9 mouse cellular contexts compared by ENCODE assay signal in genomic region chr7:113774039-113774438, GRCm38 (mm10). TPM values are rescaled to one million over a fixed set of nuclear protein-coding genes. Genes with fewer than 3 reads are reported as not detected.
A peak's percentile ranks its signal among the peaks of the same experiment; 100 is the strongest.
DNase-seq lines count a peak whose midpoint lies in the region; ATAC-seq and TF ChIP-seq lines count a peak whose summit lies in the region.
"Had no signal": no experiment of that assay in that cellular context is flagged by ENCODE, and none has a peak within 500 bp of the region (broad histone marks: within the 10 kb centered on the region; RNA-seq: fewer than 3 reads in every experiment).

No protein-coding gene starts in this region.

- 13% methylated on average over 7 of the region's 7 CpGs for WGBS in forebrain, postnatal 0 days
- 13% methylated on average over 7 of the region's 7 CpGs for WGBS in intestine, embryonic 14.5 days
- 15% methylated on average over 7 of the region's 7 CpGs for WGBS in liver, embryonic 11.5 days
- 16% methylated on average over 7 of the region's 7 CpGs for WGBS in stomach, postnatal 0 days

- intact Hi-C loops in heart, postnatal 25 days (cut with DNase I): no loop called here

- no peaks in the 10 kb centered on the region for H3K27me3 ChIP-seq in forebrain, postnatal 0 days (ENCODE audit: insufficient read depth, low read length)
- no peaks in the 10 kb centered on the region for H3K27me3 ChIP-seq in intestine, embryonic 14.5 days (replicated peaks; ENCODE audit: control insufficient read depth, insufficient read depth, low read length)
- no peaks in the 10 kb centered on the region; the same call in 1 of the 2 replicates for H3K27me3 ChIP-seq in liver, embryonic 11.5 days (replicated peaks; ENCODE audit: control insufficient read depth, insufficient read depth, low read length)
- H3K27me3 ChIP-seq in stomach, postnatal 0 days (ENCODE audit: control insufficient read depth, insufficient read depth, low read length): no peaks in the 10 kb centered on the region

- peak; percentile 65 for TF ChIP-seq CTCF in forebrain, postnatal 0 days (IDR thresholded peaks at IDR 0.05; ENCODE audit: low read depth)
- peak; percentile 83 for TF ChIP-seq CTCF in stomach, postnatal 0 days (IDR thresholded peaks at IDR 0.05; ENCODE audit: low read depth)

- no peaks in the 10 kb centered on the region for H3K9me3 ChIP-seq in forebrain, postnatal 0 days (ENCODE audit: low read length)
- H3K9me3 ChIP-seq in intestine, embryonic 14.5 days (ENCODE audit: control insufficient read depth, low read length): no peaks in the 10 kb centered on the region
- H3K9me3 ChIP-seq in liver, embryonic 11.5 days (ENCODE audit: control insufficient read depth, low read length): 0 out of 2 replicates have a peak, but pooled peaks cover 2% of the 10 kb centered on the region
- no peaks in the 10 kb centered on the region for H3K9me3 ChIP-seq in stomach, postnatal 0 days (ENCODE audit: control insufficient read depth, low read length)

- no peak overlapping the region for H3K4me3 ChIP-seq in forebrain, postnatal 0 days (ENCODE audit: low read depth, low read length)
- H3K4me3 ChIP-seq in intestine, embryonic 14.5 days (ENCODE audit: low read depth, low read length): no peak overlapping the region
- no peak overlapping the region for H3K4me3 ChIP-seq in liver, embryonic 11.5 days (ENCODE audit: low read depth, low read length)
- no peak overlapping the region for H3K4me3 ChIP-seq in stomach, postnatal 0 days (ENCODE audit: low read depth, low read length)

- no peak overlapping the region for H3K4me2 ChIP-seq in forebrain, postnatal 0 days (ENCODE audit: low read depth)
- H3K4me2 ChIP-seq in intestine, embryonic 14.5 days (ENCODE audit: low read length): no peak overlapping the region
- H3K4me2 ChIP-seq in liver, embryonic 11.5 days: no peak overlapping the region
- no peak overlapping the region for H3K4me2 ChIP-seq in stomach, postnatal 0 days (replicated peaks; ENCODE audit: low read depth)

- H3K27ac ChIP-seq in forebrain, postnatal 0 days (ENCODE audit: low read depth, low read length): no peak overlapping the region
- H3K27ac ChIP-seq in intestine, embryonic 14.5 days (ENCODE audit: low read depth): no peak overlapping the region
- no peak overlapping the region for H3K27ac ChIP-seq in liver, embryonic 11.5 days (ENCODE audit: low read depth, low read length)
- H3K27ac ChIP-seq in stomach, postnatal 0 days (replicated peaks): no peak overlapping the region

- no peak overlapping the region for H3K9ac ChIP-seq in forebrain, postnatal 0 days
- H3K9ac ChIP-seq in intestine, embryonic 14.5 days (ENCODE audit: low read length): no peak overlapping the region
- H3K9ac ChIP-seq in liver, embryonic 11.5 days (ENCODE audit: low read depth, low read length): no peak overlapping the region
- no peak overlapping the region for H3K9ac ChIP-seq in stomach, postnatal 0 days (ENCODE audit: low read length)

- ATAC-seq in forebrain, postnatal 0 days: peak; percentile 20; the same call in 1 of the 2 replicates
- ATAC-seq in intestine, embryonic 14.5 days (replicated peaks; ENCODE audit: low FRiP score, low TSS enrichment, low read depth): peak; percentile 69; the same call in 1 of the 2 replicates
- 0 out of 2 replicates have a peak, but pooled peaks have one; percentile 51 for ATAC-seq in liver, embryonic 11.5 days (replicated peaks; ENCODE audit: low FRiP score)
- ATAC-seq in stomach, postnatal 0 days (ENCODE audit: low FRiP score, low TSS enrichment): 0 out of 2 replicates have a peak, but pooled peaks have one; percentile 68

- TF ChIP-seq EP300 in stomach, postnatal 0 days (optimal IDR thresholded peaks at IDR 0.05): no peak

- peak; percentile 56 to 80 for DNase-seq in heart, adult 18-20 months
- DNase-seq in heart, postnatal 25 days (ENCODE audit: low spot score): no peak
- peak; percentile 50 for DNase-seq in cerebellum, adult 11 months
- DNase-seq in forebrain, postnatal 0 days: no peak
- DNase-seq in intestine, embryonic 14.5 days (ENCODE audit: low spot score): peak; percentile 68
- DNase-seq in liver, embryonic 11.5 days (ENCODE audit: low spot score): peak; percentile 41
- peak; percentile 61 for DNase-seq in naive thymus-derived CD4-positive, alpha-beta T cell, adult 2 months (ENCODE audit: low read depth)
- DNase-seq in stomach, postnatal 0 days (ENCODE audit: low spot score): peak; percentile 73

- no peaks in the 10 kb centered on the region for H3K4me1 ChIP-seq in forebrain, postnatal 0 days (ENCODE audit: insufficient read depth)
- no peaks in the 10 kb centered on the region; the same call in 1 of the 2 replicates for H3K4me1 ChIP-seq in intestine, embryonic 14.5 days (replicated peaks; ENCODE audit: control insufficient read depth, insufficient read depth, low read length)
- H3K4me1 ChIP-seq in liver, embryonic 11.5 days (replicated peaks; ENCODE audit: control insufficient read depth, insufficient read depth, low read length): 0 out of 2 replicates have a peak, but pooled peaks cover 2% of the 10 kb centered on the region
- H3K4me1 ChIP-seq in stomach, postnatal 0 days (replicated peaks; ENCODE audit: control insufficient read depth, insufficient read depth): no peaks in the 10 kb centered on the region

- no peaks in the 10 kb centered on the region for H3K36me3 ChIP-seq in forebrain, postnatal 0 days (ENCODE audit: insufficient read depth)
- no peaks in the 10 kb centered on the region for H3K36me3 ChIP-seq in intestine, embryonic 14.5 days (ENCODE audit: control insufficient read depth, insufficient read depth, low read length)
- no peaks in the 10 kb centered on the region for H3K36me3 ChIP-seq in liver, embryonic 11.5 days (ENCODE audit: control insufficient read depth, insufficient read depth, low read length)
- no peaks in the 10 kb centered on the region for H3K36me3 ChIP-seq in stomach, postnatal 0 days (ENCODE audit: control insufficient read depth, insufficient read depth, low read length)

RNA-seq across cellular contexts. Expression of gene Spon1, which starts 8.2 kb away (rescaled TPM):
- total RNA-seq in heart, adult 18-20 months (2021): 10 to 100 TPM; 10.1 to 10.2 TPM
- 10 to 100 TPM; 12.8 to 12.9 TPM for total RNA-seq in heart, postnatal 25 days (2021)
- 18.2 and 25.8 TPM in 2 replicates for total RNA-seq in forebrain, postnatal 0 days (2014; rRNA removed)
- 20.5 and 26.4 TPM in 2 replicates for polyA plus RNA-seq in forebrain, postnatal 0 days (2015; fragmentation: Nextera tagmentation; extraction: Ambion mirVana)
- 11.7 and 12.2 TPM in 2 replicates for polyA plus RNA-seq in intestine, embryonic 14.5 days (2014; fragmentation: Nextera tagmentation; extraction: Ambion mirVana)
- polyA plus RNA-seq in liver, embryonic 11.5 days (2014; fragmentation: Nextera tagmentation; extraction: Ambion mirVana): 7.6 and 7.9 TPM in 2 replicates
- polyA plus RNA-seq in stomach, postnatal 0 days (2015; fragmentation: Nextera tagmentation; extraction: Ambion mirVana): 3.1 and 4.0 TPM in 2 replicates
- total RNA-seq: MEL had no signal

Comparison
In these comparisons a context has a peak if more than half of its experiments do, and no peak if none do; other contexts are left out.
1. DNase-seq: peak in heart, adult 18-20 months (2 of 2), cerebellum, adult 11 months (single experiment), intestine, embryonic 14.5 days (single experiment), liver, embryonic 11.5 days (single experiment), naive thymus-derived CD4-positive, alpha-beta T cell, adult 2 months (single experiment) and stomach, postnatal 0 days (single experiment); none in heart, postnatal 25 days (single experiment) and forebrain, postnatal 0 days (single experiment).
2. Peak in every context shown above with its lines, with median percentiles within 50 percentile points of each other: ATAC-seq.